Mouse (Mus musculus): Measurements from ENCODE around the gene Itga11. TPM values are rescaled to one million over a fixed set of nuclear protein-coding genes. Genes with fewer than 3 reads are reported as not detected.
"Not testable (repeated sequence)": the region's sequence is repeated elsewhere in the genome, so short reads cannot be mapped to it uniquely, and the experiment has no call there.

Gene Itga11
- total RNA-seq, 4 experiments from 2014 or later = 2.2 to 3.1 (median 2.7) TPM

DNA sequence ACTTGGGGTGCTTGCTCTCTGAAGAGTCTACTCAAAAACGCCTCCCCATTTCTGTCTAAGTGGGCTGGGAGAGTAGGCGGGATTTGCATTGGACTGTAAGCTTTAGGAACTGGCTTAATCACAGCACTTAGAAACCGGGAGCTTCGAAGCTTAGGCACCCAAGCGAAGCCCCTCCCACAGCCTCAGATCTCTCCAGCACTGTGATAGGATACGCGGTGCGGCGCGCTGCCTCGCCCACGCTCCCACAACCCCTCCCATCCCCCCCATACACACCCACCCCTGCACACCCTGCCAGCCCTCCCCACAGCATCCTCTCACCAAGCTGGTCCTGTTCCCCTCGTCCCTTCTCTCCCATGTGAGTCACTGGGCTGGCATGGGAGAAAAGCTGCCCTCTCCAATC lies 85.9 kb downstream of the Itga11 start:
- DNase-seq (ENCODE audit: low spot score in 2 of 2) = peak in 1 of 2 experiments; percentile 83

DNA sequence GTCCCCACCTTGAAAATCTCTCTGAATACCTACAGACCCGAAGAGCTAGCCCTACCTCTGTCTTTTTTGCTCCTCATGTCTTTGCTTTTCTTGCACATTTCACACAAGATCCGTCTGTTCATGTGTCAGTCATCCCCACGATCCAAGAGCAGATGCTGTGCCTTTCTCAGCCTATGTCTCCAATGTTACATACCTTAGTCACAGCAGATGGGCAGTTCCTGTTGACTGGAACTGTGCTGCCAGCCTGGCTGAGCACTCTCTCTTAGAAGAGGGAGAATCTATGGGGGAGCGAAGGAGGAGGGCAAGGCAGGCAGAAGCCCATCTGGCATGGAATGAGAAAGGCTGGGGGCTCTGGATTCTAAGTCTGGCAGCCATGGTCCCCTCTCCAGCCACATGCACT lies 87.7 kb downstream of the Itga11 start:
- DNase-seq (ENCODE audit: low spot score in 2 of 2) = peak in 1 of 2 experiments; percentile 57

DNA sequence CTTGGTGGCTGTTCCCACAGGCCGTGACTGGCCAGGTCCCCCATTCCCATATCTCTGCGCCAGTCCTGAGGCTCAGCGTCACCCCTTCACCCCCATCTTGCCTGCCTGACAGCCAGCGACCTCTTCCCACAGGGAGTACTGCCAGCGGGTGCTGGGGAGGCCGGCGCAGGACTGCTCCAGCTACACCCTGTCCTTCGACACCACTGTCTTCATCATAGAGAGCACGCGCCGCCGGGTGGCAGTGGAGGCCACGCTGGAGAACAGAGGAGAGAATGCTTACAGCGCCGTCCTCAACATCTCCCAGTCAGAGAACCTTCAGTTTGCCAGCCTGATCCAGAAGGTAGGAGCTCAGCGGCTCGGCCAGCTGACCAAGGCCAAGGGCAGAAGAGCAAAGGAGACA lies 89.8 kb downstream of the Itga11 start:
- no peak for DNase-seq (ENCODE audit: low spot score in 2 of 2)

DNA sequence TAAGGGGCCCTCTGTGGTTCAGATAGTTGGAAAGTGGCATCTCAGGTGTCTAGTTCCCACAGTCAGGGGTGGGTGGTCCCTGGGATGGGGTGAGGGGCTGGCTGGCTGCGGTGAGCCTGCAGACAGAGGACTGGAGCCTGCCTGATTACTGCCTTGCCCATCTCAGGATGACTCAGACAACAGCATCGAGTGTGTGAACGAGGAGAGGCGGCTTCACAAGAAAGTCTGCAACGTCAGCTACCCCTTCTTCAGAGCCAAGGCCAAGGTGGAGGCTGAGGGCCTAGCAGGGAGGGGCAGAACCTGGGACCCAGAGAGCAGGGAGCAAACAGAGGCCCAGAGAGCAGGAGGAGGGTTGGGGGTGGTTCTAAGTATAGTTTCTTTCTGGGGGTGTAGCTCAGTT lies 90.7 kb downstream of the Itga11 start:
- DNase-seq (ENCODE audit: low spot score in 2 of 2) = no peak

DNA sequence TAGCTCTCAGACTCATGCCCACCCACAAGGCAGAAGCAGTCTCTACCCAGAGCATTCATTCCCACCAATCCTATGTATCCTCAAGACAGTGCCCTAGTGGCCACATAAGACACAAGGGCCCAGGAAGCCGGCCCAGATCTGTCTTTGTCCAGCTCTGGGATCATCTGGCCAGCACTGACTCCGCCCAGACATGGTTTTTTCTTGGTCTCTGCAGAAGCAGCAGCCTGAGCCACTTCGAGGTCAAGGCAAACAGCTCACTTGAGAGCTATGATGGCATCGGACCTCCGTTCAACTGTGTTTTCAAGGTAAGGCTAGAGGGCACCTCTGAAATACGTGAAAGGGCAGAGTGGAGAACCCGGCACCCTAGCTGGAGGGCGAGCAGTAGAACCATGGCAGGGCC lies 95.1 kb downstream of the Itga11 start:
- no peak for DNase-seq (ENCODE audit: low spot score in 2 of 2)

DNA sequence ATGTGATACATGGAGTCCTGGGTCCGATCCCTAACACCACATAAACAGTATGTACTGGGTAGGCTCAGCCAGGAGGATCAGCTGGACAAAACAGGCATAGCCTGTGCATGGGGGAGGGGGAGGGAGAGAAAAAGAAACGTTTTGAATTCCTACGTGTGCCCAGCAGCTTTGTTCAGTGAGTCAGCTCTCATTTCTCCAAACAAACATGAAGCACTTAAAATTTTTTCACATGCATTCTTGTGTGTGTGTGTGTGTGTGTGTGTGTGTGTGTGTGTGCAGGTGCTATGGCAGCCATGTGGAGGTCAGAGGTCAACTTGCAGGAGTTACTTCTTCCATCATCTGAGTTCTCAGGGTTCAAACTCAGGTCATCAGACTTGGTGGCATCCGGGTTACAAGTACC lies 97.8 kb downstream of the Itga11 start:
- no peak for DNase-seq (ENCODE audit: low spot score in 2 of 2)

DNA sequence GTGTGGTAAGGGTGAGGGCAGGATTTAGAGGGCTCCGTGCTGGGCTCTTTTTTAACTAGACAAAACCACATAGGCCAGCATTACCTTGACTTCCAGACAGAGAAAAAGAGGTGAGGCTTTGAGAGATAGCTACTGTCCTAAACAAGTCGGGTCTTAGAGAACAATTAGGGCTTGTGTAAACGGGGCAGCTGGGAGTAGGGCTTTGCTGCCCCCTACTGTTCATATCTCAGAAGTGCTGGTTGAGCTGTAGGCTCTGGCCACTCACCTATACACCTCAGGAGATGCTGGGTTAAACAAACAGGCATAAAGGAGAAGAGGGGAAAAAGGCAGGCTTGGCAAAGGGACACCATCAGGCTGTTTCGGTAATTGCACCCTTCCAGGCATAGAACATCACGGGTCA lies 99.8 kb downstream of the Itga11 start:
- peak in 1 of 2 experiments; percentile 56 for DNase-seq (ENCODE audit: low spot score in 2 of 2)

DNA sequence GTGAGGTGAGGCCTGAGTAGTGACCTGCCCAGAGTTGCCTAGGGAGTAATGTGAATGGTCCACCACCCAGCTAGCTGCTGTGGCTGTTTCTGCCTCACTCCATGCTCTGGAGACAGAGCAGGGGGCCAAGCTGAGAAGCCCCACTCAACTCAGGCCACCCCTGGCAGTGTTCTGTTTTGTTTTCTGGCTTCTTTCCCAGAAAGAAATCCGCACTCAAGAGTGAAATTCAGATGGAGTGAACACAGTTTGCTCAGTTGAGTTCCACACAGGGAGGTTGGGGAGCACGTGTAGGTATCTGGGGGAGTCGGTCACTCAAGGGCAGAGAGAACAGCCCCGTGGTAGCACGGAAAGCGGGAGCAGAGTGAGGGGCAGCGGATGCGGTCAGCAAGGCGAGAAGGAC lies 101.1 kb downstream of the Itga11 start:
- DNase-seq (ENCODE audit: low spot score in 2 of 2) = no peak

DNA sequence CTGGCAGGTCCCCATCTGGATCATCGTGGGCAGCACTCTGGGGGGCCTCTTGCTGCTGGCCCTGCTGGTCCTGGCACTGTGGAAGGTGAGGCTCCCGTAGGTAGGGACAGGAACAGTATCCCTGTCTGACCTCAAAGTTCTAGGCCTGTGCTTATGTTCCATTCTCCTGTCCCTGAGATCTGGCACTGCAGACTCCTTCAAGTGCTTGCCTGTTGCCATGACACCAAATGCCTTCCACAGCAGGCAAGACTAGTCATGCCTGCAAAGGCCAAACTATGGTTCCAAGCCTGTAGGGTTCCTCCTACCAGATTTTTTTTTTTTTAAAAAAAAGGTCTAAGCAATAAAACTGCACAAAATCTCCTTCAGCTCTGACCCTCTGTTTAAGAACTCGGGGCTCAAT lies 104.3 kb downstream of the Itga11 start:
- peak in 1 of 2 experiments; percentile 64 for DNase-seq (ENCODE audit: low spot score in 2 of 2)

DNA sequence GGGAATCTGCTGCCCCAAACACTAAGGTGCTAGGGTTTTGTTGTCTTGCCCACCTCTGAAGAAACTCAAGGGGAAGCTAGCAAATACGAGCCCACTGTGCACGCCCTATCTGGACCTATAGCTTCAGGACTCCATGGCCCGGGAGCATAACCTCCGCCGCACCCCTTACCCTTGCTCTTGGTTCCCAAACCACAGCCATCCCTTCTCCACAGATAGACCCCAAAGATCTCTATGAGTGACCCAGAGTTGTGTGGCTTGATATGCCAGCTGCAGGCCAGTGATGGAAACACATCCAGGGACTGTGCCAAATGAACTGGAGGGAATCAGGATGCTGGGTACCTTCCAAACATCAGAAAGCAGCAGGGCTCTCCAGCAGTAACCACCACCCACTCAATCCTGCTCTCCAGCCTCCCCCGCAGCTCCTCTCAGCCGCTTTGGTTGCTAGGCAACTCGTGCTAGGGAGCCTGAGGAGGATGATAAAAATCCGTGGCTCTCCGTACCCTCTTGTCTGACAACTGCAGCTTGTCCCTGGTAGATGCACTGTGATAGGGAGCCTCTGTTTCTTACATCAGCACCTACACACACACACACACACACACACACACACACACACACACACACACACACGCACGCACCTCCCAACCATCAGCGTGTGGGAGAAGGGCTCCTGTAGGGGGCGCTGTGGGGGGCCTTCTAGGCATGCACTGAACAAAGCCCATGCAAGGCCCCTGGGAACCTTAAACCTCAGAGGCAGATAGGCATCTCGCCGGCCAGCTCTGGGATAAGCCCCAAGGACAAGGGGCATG lies 105.6 kb downstream of the Itga11 start:
- peak; percentile 69 to 93 for DNase-seq (ENCODE audit: low spot score in 2 of 2)

DNA sequence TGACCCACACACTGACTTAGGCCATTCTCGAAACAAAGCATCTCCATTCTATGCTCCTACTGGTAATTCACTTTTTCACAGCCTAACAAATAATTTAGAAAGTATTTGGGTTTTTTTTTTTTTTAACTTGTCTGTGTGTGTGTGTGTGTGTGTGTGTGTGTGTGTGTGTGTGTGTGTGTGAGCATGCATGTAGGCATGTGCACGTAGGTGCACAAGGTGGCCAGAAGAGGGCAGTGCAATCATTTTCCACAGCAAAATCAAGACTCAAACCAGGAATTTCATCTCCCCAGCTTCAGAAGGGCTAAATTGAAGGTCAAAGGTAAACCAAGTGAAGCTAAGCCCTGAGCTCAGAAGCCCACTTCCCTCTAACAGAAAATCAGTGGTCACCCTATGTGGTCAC lies 106.6 kb downstream of the Itga11 start:
- DNase-seq (ENCODE audit: low spot score in 2 of 2) = no peak

DNA sequence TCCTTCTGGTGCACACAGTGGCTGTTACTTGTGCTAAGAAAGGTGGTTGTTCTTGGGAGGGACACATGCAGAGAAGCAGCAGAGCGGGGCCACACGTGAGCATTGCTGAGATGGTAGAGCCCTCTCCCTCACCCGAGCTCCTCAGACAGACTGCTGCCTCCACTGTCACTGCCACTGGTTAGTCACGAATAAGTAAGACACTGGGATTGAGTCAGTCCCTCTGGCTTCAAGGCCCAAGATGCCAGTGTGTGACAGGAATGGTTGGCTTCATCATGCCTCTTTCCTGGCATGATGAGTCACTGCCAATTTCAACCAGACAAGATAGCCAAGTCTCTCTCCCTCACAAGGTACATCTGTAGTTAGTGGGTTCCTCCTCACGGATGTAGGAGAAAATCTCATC lies 109.1 kb downstream of the Itga11 start:
- peak in 1 of 2 experiments; percentile 77 for DNase-seq (ENCODE audit: low spot score in 2 of 2)

DNA sequence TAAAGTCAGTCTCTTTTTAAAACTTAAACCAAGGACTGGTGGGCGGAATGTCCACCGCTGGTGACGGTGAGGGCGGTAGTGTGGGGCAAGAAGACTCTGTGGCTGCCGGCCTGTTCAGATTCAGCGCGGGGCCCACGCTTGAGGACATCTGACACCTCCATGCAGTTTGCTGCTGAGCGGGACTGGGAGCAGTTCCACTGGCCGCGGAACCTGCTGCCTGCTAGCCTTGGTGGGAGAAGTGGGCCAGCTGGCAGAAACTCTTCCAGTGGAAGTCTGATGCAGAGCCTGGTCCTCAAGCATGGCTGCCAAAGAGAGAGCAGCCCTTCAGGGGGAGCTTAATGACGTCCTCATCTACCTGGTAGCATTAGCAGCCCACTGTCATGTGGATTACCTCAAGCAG lies 112.2 kb downstream of the Itga11 start:
- no peak for DNase-seq (ENCODE audit: low spot score in 2 of 2)

DNA sequence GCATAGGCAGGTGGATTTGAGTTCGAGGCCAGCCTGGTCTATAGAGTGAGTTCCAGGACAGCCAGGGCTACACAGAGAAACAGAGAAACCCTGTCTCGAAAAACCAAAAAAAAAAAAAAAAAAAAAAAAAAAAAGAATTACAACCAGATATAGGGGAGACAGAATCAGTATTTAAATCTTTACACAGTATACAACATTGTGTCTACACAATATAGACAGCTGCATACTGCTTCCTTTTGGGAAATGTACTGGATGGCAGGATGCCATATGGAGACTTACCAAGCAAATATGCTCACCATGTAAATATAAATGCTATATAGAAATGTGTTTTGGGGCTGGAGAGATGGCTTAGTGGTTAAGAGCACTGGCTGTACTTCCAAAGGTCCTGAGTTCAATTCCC lies 121.6 kb downstream of the Itga11 start:
- not testable (repeated sequence) for DNase-seq (ENCODE audit: low spot score in 2 of 2)

DNA sequence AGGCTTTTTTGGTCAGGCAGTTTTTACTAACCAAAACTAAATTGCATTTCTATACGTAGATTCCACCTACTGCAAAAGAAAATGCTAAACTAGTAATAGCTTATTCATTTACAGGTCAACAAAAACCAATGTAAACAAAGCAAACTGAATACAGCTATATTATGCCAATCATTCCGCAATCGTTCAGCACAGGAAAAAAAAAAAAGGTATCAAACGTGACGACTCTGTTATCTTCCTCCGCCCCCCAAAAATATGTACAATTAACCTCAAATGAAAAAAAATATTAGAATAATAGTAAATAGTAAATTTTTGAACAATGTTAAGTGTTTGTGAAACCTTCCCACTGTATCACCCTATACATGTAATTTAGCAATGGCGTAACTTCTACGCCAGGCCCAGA lies 132.5 kb downstream of the Itga11 start:
- no peak for DNase-seq (ENCODE audit: low spot score in 2 of 2)

DNA sequence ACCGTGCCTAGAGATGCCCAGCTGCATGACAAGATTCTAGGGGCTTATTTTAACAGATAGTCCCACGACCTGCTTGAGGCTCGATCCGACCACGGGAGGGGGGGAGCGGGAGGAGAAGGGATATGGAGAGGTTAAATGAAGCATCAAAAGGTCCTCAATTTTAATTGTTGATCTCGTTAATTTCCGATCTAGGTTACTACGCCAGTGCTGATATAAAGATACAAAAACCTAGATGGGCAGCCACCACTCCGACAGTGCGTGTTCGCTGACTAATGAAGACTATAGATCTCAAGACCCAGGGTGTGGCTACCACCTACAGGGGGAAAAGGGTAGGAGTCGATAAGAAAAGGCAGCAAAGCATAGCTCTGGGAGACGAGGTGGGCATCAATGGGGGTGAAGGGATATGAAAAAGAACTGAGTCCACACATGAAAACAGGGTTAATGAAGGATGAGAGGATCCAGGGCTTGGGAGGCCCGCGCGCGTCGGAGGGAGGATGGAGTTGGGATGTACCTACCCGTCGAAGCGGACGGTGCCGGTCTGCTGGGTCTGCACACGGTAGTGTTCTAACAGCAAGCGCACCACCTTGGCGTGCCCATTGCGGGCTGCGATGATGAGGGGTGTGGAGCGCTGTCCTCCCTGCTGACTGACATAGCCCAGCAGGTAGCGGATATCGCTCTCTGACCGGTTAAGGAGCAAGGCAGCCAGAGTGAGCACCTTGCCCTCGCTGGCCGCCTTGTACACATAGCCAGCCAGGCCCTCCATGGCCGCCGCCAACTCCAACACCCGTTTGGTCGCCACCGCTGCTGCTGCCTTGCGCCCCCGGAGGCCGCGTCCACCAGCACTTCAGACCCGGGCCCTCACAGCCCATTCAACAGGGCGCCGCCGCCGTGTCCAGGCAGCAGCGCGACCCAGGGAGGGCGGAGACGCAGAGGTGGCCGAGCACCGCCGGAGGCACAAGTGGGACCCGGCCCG lies 133.2 kb downstream of the Itga11 start:
- peak in 1 of 2 experiments; percentile 39 for DNase-seq (ENCODE audit: low spot score in 2 of 2)

DNA sequence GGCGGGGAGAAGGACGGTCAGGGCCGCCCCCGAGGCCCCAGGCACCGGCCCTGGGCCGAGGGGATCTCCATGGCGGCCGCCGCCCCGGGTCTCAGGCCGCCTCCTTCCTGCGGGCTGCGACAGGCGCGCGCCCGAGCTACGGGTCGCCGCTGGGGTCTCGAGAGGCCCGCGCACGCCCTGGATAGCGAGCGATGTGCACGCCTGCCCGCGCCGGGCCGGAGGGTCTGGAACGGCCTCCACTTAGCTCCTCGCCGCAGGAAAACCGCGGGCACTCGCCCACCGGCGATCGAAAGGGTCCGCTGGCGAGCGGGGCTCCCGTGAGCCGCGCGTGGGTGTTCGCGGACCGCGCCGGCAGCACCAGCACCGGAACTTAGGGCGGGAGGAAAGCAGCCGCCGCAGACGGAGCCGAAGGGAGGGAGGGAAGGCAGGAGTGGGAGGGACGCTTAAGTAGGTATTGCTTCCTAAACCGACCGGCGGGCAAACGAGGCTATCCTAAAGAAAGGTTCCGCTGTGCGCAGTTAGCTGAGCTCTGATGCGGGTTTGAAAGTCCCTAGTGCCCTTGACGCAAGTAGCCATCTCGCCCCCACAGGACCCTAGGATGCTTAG lies 134.0 kb downstream of the Itga11 start, which contains the start of gene Fem1b:
TSS of gene Fem1b (minus strand) at position 419 of the 606 bp plus-strand sequence.
- DNase-seq (ENCODE audit: low spot score in 2 of 2) = peak; percentile 87 to 89

DNA sequence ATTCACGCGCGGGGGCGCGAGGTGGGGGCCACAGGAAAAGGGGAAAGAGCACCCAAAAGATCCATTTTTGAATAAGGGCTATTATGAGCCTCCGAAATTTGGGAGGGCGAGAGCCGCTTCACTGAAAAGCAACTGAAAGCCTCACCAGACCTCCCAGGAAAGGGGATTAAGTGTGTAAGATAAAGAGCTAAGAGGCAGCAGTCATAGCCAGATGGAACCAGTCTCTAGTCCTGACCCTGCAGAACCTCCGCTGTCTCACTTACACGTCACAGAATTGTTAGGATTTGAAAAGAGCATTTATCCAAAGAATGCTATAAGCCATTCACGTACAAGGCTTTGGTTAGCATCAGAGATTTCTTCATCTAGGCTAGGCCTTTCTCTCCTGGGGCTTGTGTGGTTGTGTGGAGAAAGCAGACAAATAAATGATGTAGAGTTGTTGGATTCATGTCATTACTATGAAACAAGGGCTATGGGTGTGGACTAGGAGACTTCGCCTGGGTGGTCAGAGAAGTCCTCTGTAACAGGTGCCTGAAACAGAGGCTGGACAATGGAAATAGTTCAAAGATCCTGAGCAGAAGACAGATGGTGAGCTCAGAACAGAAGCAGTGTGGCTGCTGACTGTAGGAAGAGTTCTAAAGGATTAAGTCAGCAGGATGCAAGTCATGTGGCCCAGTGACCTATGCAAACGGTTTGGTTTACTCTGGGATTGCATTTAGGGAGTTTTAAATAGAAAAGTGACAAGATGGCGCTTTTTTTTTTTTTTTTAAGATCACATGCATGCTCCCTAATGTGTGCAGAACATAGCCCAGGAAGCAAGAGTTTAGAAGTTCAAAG lies 134.8 kb downstream of the Itga11 start:
- DNase-seq (ENCODE audit: low spot score in 2 of 2) = no peak

DNA sequence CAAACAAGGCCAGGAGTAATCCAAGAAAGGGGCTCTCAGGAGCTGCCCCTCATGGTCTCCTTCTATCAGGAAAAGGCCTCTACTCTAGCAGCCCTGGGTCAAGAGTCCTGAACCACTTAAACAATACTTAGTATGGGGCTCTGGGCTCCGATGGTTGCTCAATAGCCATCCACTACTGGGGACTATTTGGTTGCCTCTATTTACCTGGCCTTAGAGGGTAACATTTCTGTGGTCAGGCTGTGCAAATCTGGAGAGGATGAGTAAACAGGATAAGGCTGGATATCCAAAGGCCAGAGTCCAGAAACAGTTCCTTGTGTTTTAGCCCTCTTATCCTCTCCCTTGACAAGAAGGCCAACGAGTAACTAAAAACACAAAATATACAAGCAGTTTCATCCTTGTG lies 137.1 kb downstream of the Itga11 start:
- DNase-seq (ENCODE audit: low spot score in 2 of 2) = no peak

DNA sequence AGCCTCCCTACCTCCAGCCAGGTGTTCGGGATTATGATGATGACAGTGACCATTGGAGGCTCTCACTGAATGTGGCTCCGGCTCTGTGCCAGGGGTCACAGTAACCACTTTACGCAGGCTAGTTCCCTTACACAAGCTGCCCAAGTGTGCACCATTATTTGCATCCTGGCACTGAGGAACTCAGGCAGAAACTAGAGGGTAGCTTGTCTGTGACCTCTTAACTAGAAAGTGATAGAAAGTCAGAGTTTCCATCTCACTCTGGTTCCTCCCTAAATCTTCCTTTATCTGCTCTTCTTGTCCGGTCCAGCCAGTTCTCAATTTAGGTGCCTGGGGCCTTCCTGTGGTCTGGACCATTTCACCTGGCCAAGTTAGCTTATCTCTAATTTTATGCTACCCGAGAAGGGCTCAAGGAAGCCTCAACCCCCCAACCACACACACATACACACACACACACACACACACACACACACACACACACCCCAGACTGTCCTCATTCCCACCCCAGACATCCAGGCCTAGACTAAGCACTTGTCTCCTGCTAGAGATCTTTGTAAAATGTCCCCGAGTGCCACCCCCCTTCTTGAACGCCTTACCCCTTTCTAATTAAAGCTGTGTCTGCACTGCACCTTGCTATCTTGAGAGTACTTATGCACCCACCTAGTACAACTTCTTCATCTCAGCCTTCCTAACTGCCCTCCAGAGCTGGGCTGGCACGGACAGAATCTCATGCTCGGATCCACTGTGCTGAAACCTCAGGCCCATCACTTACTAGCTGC lies 138.9 kb downstream of the Itga11 start:
- DNase-seq (ENCODE audit: low spot score in 2 of 2) = no peak

Measured in left cerebral cortex, adult 8-10 months (tissue).